Mouse (Mus musculus): ENCODE measurements around the gene Rora.

The Rora gene

GRCm38 (mm10) chr9:69194638-69195605 lies 541.3 kb downstream of the Rora start:
- in situ Hi-C loops (cut with MseI, MboI): no loop called here

DNA sequence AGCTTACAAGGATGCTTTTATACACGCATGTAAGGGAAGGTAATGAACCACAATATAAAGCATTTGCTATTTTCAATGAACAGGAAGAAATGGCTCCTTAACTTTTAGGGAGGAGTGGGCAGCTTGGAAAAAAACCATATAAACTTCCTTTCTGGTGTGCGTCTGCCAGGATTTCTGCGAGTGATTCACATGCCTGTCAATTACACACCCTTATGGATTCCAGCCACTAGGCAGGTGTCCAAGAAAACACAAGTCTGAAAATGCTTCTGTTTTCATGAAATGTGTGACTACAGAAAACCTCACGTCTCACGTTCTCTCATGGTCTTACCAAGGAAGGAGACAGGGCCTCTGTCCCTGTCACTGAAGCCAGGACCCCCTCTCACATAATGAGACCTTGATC lies 560.2 kb downstream of the Rora start:
- in situ Hi-C loops (cut with MseI, MboI): no loop called here

GRCm38 (mm10) chr9:69224841-69225240 lies 571.3 kb downstream of the Rora start:
- in situ Hi-C loops (cut with MseI, MboI): no loop called here

DNA sequence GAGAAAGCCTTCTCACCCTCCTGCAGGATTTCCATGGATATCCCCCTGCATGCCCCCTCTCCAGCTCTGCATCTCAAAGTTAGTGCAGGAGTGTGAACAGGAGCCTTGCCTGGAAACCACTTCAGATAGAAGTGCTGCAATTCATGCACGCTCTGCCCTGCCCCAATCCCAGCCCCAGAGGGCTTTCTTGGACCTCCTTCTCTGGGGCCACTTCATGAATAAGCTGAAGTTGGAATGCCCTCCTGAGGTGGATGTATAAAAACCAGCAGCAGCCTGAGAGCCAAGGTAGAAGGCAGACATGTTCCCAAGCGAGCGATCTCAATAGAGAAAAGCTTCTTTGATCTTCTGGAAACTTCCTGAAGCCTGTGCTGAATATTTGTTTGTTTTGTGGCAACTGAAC lies 572.8 kb downstream of the Rora start:
- in situ Hi-C loops (cut with MseI, MboI): no loop called here

DNA sequence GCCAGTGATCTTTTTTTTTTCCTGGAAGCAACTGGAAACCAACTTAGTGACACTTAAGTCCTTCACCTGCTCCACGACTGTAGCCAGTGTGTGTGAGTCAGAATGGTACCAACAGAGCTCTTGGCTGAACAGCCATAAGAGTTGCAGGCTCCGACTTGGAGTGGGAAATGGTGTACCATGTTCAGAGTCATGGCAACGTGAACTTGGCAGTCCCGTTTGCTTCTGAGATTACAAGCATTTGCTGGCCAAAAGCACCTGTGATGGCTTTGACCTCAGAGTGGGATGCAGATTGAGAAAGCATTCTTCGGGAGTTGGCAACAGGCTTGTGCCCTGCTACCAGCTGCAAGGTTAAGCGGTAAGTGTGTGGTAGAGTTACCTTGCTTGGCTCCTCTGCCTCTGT lies 574.2 kb downstream of the Rora start:
- in situ Hi-C loops (cut with MseI, MboI): no loop called here

- in situ Hi-C loops (cut with MseI, MboI): no loop called here
Measured at GRCm38 (mm10) chr9:69229935-69230334, 576.3 kb downstream of the Rora start.

DNA sequence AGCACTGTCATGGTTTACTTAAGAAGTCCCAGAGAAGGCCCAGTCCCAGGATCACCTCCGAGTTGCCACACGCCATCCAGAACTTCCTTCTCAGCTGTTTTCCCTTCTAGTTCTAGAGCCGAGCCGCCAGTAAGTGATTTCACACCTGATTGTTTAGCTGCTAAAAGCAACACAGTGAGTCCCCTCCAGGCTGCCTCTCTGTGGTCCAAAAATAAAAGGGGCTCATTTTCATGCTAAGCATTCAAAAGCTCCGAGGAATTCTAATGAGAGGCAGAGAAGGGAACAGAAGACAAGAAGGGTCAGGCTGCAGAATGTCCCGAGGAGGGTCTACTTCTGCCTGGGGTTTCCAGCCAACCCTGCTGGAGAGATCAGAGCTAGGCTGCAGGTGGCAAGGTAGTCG lies 580.9 kb downstream of the Rora start:
- in situ Hi-C loops (cut with MseI, MboI): no loop called here

DNA sequence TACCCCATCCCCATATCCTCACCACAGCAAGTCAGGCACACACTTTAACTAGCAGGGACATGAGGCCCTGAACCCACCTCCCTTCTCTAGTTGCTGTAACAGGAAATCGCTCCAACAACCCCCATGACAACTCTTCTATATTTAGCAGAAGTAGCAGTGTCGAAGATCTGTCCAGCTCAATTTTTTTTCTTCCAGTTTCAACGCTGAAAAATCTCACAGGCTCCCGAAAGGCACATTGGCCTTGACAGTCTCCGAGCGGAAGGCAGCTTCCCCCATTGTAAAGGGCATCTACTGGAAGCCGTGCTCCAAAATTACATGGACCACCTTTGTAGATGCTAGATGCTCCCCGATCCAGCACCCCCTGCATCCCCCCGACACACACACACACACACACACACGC lies 583.7 kb downstream of the Rora start:
- in situ Hi-C loops (cut with MseI, MboI): no loop called here

- in situ Hi-C loops (cut with MseI, MboI): no loop called here
Measured at GRCm38 (mm10) chr9:69242538-69242937, 589.0 kb downstream of the Rora start.

GRCm38 (mm10) chr9:69243626-69244025 lies 590.0 kb downstream of the Rora start:
- in situ Hi-C loops (cut with MseI, MboI): no loop called here

- in situ Hi-C loops (cut with MseI, MboI): no loop called here
Measured at GRCm38 (mm10) chr9:69246225-69246624, 592.6 kb downstream of the Rora start.

DNA sequence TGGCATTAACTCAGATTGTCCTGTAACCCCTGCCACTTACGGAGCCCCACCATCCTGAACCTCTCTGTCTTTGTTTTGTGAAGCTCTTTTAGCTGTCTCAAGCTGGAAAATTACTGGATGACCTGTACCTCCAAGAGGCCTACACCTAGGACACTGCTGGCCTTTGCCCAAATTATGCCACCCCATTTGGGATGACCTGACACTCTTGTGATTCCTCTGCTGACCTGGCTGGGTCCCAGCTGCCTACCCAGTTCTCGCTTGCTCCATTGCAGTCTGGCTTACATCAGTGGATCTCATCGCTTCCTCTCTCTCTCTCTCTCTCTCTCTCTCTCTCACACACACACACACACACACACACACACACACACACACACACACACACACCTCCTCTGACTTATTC lies 596.0 kb downstream of the Rora start:
- in situ Hi-C loops (cut with MseI, MboI): no loop called here

DNA sequence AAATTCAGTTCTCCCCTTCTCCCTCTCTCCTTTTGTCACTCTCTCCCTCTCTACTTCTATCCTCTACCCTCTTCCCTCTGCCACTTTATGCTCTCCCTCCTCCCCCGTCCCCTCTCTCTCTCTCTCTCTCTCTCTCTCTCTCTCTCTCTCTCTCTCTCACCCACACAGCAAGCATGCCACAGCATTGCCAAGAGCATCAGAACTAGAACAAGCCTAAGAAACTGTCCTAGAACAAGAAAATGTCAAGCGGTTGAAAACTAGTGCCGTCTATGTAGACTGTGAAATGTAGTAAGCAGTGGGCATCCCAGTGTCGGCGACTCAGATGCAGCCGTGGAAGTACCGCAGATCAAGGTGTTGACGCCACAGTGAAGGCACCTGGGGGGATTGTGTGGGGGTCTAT lies 596.7 kb downstream of the Rora start:
- in situ Hi-C loops (cut with MseI, MboI): no loop called here

DNA sequence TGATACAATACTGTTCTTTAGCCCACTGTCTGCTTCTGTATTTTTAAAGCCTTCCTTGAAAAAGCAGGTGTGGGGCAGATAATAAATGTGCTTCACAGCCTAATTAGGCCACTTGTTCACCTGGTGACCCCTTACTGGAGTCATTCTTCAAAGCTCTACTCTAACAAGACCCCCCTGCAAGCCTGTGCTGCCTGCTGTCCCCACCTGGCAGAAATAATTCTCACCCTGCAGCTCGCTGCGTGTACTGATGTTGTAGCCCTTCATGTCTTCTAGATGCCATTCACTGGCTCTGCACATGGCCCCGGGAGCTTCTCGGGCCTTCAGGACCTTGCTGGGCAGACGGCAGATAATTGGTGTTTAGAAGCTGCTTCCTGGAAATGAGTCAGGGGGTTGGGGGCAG lies 604.9 kb downstream of the Rora start:
- in situ Hi-C loops (cut with MseI, MboI): no loop called here

- in situ Hi-C loops (cut with MseI, MboI): no loop called here
Measured at GRCm38 (mm10) chr9:69259382-69259781, 605.8 kb downstream of the Rora start.

DNA sequence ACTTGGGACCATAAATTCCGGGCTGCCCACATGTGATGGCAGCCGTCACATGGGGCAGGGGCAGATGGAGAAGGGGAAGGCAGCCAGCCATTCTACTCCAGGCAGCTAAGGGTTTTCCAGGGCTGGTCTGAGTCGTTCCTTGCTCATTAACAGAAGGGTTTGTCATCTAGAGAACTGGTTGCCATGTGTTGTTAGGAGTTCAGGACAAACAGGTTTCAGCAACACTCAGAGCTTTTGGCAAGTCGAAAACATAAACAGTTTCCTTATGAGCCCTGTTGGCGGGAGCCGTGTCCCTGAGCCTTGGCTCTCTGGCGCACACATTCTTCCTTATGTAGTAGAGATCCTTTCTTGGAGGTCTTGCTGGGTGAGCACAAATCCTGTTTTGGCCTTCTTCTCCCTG lies 611.6 kb downstream of the Rora start:
- in situ Hi-C loops (cut with MseI, MboI): no loop called here

DNA sequence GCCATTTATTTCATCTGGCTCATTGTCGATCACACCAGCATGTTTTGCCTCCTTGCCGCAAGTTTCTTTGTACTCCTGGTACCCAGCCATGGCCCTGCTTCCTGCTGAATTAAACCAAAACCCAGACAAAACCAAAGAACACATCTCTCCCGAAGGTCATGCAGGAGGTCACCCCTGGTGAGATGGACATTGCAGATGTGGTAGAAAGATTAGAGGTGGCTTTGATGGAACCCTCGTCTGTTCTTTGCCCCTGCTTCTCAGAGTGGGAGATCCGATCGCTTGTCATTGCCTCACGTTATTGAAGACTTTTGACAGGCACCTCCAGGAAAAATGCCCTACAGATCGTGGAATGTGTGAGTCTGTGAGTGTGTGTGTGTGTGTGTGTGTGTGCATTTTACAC lies 616.8 kb downstream of the Rora start:
- in situ Hi-C loops (cut with MseI, MboI): no loop called here

GRCm38 (mm10) chr9:69270931-69271330 lies 617.3 kb downstream of the Rora start:
- in situ Hi-C loops (cut with MseI, MboI): no loop called here

- in situ Hi-C loops (cut with MseI, MboI): no loop called here
Measured at GRCm38 (mm10) chr9:69272884-69273283, 619.3 kb downstream of the Rora start.

DNA sequence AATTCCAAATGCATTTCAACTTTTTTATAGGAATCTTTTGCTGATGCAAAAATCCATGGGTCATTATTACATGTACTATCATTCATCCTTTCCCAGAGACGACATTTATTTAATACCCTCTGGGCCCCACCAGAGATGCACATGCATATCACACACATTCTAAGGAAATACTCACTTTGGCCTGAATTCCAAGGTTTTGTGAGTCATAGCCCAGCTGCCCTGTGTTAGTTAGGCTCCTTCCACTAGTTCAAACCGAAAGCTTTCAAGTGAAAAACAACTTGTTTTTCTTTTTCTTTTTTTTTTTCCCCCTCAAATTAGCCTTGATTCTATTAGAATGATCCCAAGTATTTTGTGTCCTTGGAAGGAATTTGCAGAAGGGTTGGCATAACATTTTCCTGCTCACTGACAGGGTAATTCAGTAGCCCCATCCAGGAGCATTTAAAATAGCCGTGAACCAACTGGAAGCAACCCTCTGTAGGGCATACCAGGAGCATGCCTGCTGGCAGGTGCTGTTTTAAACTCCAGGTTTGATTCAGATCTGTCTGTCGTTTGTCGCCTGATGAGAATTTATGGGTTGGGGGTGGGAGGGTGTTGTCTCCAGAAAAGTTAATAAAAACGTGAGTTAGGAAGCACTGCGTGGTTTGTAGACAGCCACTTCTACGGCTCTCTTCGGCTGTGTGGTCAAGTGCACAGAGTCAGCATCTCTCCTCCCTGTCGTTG lies 621.3 kb downstream of the Rora start:
- in situ Hi-C loops (cut with MseI, MboI): loop anchor here in 1 of 2 experiments (25.0 kb wide), 1 partner anchor 313 kb away; no protein-coding TSS in a partner anchor

GRCm38 (mm10) chr9:69277256-69277655 lies 623.7 kb downstream of the Rora start:
- in situ Hi-C loops (cut with MseI, MboI): loop anchor here in 1 of 2 experiments (25.0 kb wide), 1 partner anchor 315 kb away; no protein-coding TSS in a partner anchor

- in situ Hi-C loops (cut with MseI, MboI): loop anchor here in 1 of 2 experiments (25.0 kb wide), 1 partner anchor 323 kb away; no protein-coding TSS in a partner anchor
Measured at GRCm38 (mm10) chr9:69285011-69285410, 631.4 kb downstream of the Rora start.
